Mouse (Mus musculus) lung, postnatal 36 days (tissue): ENCODE measurements around the gene Krtap28-10.
"Not testable (repeated sequence)": the region's sequence is repeated elsewhere in the genome, so short reads cannot be mapped to it uniquely, and the experiment has no call there.

Source experiments
- DNase-seq: peaks from one replicate; pipeline ENCODE4 v3.0.0; 2022; ENCODE audit warnings: mixed read lengths

Gene Krtap28-10

DNA sequence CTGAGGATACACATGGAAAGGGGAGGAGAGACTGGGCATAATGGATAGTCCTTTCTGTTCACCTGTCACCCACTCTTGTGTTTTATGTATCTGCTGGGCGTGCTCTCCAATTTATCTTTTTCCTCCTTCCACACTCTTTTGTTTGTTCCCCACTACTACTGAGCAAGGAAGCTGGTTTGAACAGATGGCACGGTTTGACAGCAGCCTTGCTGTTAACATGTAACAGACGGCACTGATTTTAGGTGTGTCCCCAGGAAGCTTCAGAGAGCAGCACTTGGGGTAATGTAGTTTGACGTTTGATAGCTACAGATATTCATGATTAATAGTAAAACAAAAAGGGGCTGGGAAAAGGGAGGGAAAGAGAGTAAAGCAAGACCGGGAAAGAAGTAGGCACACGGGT, 34.8 kb downstream of the Krtap28-10 start:
- DNase-seq, result no peak

DNA sequence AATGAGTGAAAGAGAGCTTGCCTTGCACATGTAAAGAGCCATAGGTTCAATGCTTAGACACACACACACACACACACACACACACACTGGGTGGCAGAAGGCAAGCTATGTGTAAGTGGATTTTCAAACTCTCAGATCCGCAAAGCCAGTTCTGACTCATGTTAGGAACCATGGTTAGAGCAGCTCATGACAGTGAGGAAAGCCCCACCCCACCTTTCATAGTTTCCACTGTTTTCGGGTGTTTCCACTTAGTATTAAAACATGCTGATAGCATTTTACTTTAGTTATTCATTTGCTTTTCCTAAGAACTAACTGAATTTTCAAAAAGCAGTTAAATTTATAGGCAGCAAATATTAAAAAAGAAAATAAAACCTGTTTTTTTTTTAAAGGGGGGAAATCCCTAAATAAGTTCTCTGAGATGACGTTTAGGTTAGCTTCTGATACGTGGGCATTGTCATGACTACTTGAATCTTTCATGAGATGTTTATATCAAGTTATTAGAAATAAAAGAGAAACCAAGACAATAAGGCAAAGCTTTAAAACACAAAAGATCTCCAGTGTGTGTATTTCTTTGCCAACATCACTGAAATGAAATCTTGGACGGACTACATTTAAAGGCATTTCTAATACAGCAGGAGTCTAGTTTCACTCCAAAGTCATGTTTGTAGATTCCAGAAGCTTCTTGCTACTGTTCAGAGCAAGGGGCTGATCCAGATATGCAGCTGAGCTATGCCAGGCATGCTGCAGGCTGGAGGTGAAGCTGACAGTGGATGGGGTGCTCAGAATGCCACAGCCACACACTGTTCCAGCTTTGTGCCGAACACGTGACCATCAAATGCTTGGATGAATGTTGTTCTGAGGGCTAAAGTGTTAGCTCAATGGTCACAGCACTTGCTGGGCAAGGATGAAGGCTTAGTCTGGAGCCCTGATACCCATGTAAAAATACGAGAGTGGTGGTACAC, 35.8 kb downstream of the Krtap28-10 start:
- DNase-seq, result peak; percentile 44

DNA sequence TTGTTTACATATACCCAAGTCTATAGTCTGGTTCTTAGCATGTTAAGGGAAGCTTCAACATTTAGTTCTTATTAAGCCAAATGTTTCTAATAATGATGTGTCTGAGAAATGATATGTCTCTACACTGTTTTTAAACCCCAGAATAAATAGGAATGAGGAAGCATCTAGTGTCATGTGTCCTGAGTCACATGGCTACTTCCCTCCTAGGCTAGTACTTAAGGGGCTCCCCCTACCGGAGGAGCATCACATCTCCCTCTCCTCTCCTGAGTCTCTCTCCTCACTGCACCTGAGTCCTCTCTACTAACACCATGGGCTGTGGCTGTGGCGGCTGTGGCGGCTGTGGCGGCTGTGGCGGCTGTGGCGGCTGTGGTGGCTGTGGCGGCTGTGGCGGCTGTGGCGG, 42.0 kb downstream of the Krtap28-10 start, which contains the start of gene Gm47959:
Gene Gm47959, plus strand, starts transcription at position 243 of the 400 bp plus-strand sequence.
- not testable (repeated sequence) for DNase-seq

DNA sequence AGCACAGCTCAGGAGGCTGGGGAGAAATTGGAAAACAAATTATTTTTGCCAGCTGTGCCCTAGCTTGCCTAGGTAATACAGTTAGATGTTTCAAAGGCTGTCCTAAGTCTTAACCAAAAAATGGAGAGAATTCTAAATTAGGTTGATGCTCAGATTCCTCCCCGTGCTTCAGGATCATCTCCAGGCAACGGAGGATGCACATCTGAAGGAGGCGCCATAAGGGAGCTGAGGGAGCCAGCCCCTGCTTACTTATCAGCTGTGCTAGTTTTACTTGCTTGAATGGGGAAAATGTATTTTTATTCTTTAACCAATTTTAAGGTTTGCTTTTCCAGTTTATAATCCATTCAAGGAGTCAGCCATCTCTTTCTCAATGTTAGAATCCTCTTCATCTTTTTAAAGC, 48.3 kb downstream of the Krtap28-10 start:
- DNase-seq, result no peak

DNA sequence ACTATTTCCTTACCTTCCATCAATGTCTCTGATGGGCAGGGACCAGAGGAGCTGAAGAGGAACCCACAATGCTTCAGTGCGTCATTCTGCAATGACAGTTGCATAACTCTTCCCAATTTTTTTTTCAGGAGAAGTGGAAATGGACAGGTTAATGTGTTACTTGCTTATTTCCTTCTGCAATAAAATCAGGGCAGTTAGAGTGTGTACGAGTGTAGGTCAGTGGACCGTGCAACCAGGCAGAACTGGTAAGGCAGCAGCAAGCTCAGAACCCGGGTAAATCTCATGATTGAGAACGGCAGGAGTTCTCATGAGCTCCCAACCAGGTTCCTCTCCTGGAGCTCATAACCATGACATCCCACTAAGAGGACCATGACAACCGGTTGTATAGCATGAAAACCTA, 50.2 kb downstream of the Krtap28-10 start:
- DNase-seq, result no peak

DNA sequence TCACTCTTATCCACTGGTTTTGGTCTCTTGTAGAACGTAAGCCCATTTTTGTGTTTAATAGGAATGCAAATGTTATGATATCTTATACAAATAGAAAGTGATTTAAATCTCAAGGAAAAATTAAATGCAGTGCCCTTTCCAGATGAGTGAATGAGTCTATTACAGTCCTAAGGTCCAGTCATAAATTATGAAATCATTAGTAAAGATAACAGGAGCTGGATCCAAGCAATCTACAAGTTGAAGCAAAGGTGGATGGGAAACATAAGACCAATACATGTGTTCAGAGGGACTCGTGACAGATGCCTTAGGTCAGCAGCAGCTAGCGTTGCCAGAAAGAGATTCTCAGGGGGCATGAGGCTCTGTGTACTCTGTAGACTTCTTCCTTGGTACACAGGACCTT, 50.7 kb downstream of the Krtap28-10 start:
- no peak for DNase-seq
